Mouse (Mus musculus): ENCODE measurements around the gene Olfr1121.
"Not testable (repeated sequence)": the region's sequence is repeated elsewhere in the genome, so short reads cannot be mapped to it uniquely, and the experiment has no call there.

Gene Olfr1121

GRCm38 (mm10) chr2:87369595-87369994, at the start of gene Olfr1121:
Gene Olfr1121, plus strand, starts transcription at chr2:87369895.
- no peak for DNase-seq

DNA sequence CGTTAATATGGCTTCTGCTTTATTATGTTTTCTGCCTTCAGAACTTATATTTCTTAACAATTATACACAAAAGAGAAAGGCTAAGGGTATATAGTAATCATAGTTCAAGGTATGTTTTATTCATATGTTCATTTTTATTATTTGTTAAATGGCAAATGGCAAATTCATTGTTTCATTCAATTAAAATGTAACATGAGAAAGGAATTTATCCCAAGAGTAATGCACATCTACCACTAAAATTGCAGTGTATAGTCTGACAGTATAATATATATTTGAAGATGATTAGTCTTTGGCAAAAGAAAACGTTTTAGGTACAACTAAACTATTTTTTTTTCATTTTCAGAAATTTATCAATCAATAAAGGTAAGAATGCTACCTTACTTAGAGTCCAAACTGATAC, 15.2 kb upstream of the Olfr1121 start, which contains the start of gene Olfr1120:
Gene Olfr1120, plus strand, starts transcription at position 301 of the 400 bp plus-strand sequence.
- no peak for DNase-seq

DNA sequence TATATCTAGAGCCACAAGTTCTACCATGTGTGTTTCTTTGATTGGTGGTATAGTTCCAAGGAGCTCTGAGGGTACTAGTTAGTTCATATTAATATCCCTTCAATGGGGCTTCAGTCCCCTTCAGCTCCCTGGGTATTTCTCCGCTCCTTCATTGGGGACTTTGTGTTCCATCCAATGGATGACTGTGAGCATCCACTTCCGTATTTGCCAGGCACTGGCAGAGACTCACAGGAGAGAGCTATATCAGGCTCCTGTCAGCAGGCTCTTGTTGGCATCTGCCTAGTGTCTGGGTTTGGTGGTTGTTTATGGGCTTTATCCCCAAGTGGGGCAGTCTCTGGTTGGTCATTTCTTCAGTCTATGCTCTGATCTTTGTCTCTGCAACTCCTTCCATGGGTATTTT, 9.6 kb upstream of the Olfr1121 start:
- DNase-seq = not testable (repeated sequence)

- DNase-seq = no peak
Measured at GRCm38 (mm10) chr2:87371726-87372125, 2.0 kb downstream of the Olfr1121 start.

DNA sequence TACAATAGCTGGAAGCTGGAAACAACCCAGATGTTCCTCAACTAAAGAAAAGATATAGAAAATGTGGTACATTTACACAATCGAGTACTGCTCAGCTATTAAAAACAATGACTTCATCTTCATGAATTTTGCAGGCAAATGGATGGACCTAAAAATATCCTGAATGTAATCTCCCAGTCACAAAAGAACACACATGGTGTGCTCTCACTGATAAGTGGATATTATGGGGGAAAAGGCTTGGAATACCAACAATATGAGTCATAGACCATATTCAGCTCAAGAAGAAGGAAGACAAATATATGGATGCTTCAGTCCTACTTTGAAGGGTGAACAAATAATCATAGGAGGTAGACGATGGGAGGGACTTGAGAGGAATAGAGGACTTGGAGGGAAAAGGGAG, 14.2 kb downstream of the Olfr1121 start:
- no peak for DNase-seq

GRCm38 (mm10) chr2:87385549-87385948, 15.9 kb downstream of the Olfr1121 start, which contains the start of gene Olfr1122:
Gene Olfr1122, plus strand, starts transcription at chr2:87385849.
- DNase-seq = no peak

DNA sequence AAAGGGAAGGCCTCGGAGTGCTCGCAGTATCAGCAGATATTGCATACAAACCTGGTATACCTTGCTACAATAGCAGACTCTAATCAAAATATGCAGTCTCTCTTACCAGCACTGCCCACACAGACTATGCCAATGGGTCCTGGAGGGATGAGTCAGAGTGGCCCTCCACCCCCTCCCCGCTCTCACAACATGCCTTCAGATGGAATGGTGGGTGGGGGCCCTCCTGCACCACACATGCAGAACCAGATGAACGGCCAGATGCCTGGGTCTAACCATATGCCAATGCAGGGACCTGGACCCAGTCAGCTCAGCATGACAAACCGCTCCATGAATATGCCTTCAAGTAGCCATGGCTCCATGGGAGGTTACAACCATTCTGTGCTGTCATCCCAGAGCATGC, 23.9 kb downstream of the Olfr1121 start:
- not testable (repeated sequence) for DNase-seq

GRCm38 (mm10) chr2:87394686-87395085, 25.0 kb downstream of the Olfr1121 start:
- not testable (repeated sequence) for DNase-seq

- no peak for DNase-seq
Measured at GRCm38 (mm10) chr2:87416335-87416734, 46.6 kb downstream of the Olfr1121 start, which contains the start of gene Olfr1123. Gene Olfr1123, plus strand, starts transcription at chr2:87416635.
